Mouse (Mus musculus) lung, embryonic 14.5 days (tissue): ENCODE data around the gene Inka2. TPM values are rescaled to one million over a fixed set of nuclear protein-coding genes. Genes with fewer than 3 reads are reported as not detected.

Experiments
- ATAC-seq: fragments of 200-750 bp; cut with Nextera tagmentation; 2 replicates; pipeline ENCODE4 v1.8.0; 2017; ENCODE audit warnings: mild to moderate bottlenecking, moderate TSS enrichment, moderate library complexity; ENCODE audit not compliant: insufficient read depth
- DNase-seq: peaks from one replicate; pipeline ENCODE4 v3.0.0-alpha.2; 2015
- H3K27ac ChIP-seq: fragments of 300-500 bp; sonication (generic); 2 replicates; pipeline ENCODE4 v1.5.1; 2014; ENCODE audit warnings: low read depth, mild to moderate bottlenecking, moderate library complexity
- H3K27me3 ChIP-seq: fragments of 300-500 bp; sonication (generic); 2 replicates; pipeline ENCODE4 v1.6.1; 2014; ENCODE audit warnings: low read length, control low read depth; ENCODE audit not compliant: insufficient read depth
- H3K36me3 ChIP-seq: fragments of 300-500 bp; sonication (generic); 2 replicates; pipeline ENCODE4 v1.6.1; 2014; ENCODE audit warnings: control low read depth; ENCODE audit not compliant: insufficient read depth
- H3K4me1 ChIP-seq: fragments of 300-500 bp; sonication (generic); 2 replicates; pipeline ENCODE4 v1.6.1; 2014; ENCODE audit warnings: antibody characterized with exemption, control low read depth; ENCODE audit not compliant: insufficient read depth
- H3K4me2 ChIP-seq: fragments of 300-500 bp; sonication (generic); 2 replicates; pipeline ENCODE4 v1.6.1; 2014; ENCODE audit warnings: mild to moderate bottlenecking
- H3K4me3 ChIP-seq: fragments of 300-500 bp; sonication (generic); 2 replicates; pipeline ENCODE4 v1.5.1; 2014; ENCODE audit warnings: low read depth, low read length
- H3K9ac ChIP-seq: fragments of 300-500 bp; sonication (generic); 2 replicates; pipeline ENCODE4 v1.6.1; 2014
- H3K9me3 ChIP-seq: fragments of 300-500 bp; sonication (generic); 2 replicates; pipeline ENCODE4 v1.6.1; 2016; ENCODE audit warnings: low read depth, low read length, control low read depth
- CTCF ChIP-seq: IDR thresholded peaks from 2 replicates; pipeline ENCODE4 v1.5.1; 2016; ENCODE audit warnings: antibody characterized with exemption, low read depth
- WGBS: fragments of 180-500 bp; shearing (Covaris S2); extraction: QIAGEN DNeasy Blood & Tissue Kit; methylation state at CpG from one replicate; pipeline ENCODE4 v1.1.7; 2014; 5-methylcytosine and 5-hydroxymethylcytosine counted together
- polyA plus RNA-seq: library from polyadenylated mRNA; unstranded; fragments of >200 nt; fragmentation: Nextera tagmentation; extraction: Ambion mirVana; gene quantifications from 2 replicates; pipeline ENCODE4 v1.2.1, GENCODE M21; 2014

The Inka2 gene
- polyA plus RNA-seq, 1 experiment from 2014 or later = 1.2 TPM

DNA sequence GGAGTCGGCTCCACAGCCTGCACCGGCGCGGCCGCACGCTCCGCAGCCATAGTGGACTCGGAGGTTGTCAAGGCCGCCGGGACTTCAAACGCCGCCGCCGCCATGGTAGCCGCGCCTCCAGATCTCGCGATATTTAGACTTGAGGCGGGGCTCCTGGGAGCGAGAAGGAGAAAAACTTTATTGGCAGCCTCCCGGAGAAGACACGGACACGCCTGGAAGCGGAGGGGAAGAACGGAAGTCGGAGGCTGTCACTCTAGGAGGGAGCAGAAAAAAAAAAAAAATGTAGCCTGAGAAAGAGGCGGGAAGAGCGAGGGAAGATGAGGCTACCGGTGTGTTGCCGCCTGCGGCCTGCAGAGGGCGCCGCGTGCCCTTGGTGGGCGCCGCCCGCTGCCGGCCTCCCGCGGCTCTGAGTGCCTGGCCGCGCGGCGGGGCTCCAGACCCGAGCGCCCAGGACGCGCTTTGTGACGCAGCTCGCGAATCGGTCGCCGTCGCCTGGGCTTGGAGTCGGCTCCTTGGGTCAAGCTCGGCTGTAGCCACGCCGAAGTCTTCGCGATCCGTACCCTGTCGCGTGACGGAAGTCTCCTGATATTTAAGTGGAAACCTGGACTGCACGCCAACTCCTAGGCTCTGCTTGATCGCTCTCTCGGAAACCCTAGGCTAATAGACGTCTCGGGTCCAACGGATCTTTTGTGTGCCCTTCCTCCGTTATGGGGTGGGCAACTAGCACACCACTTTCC is 16.9 kb upstream of the Inka2 start, which contains the start of gene Ddx20:
Gene Ddx20, minus strand, starts transcription at position 251 of the 737 bp plus-strand sequence.
- Histone ChIP-seq H3K27ac (peak within 1 kb of the TSS; percentile 75), H3K36me3 (peaks cover 17% of the 10 kb centered on the region), H3K27me3 (no peaks in the 10 kb centered on the region), H3K9ac (peak within 1 kb of the TSS; percentile 88), H3K4me1 (no peaks in the 10 kb centered on the region), H3K4me2 (peak within 1 kb of the TSS; percentile 76), H3K9me3 (no peaks in the 10 kb centered on the region), H3K4me3 (peak within 1 kb of the TSS; percentile 98)
- ATAC-seq (peak; percentile 97), DNase-seq (peak; percentile 100)
- WGBS = under 1% methylated on average over 72 of the region's 72 CpGs
- peak; percentile 71 for TF ChIP-seq CTCF

DNA sequence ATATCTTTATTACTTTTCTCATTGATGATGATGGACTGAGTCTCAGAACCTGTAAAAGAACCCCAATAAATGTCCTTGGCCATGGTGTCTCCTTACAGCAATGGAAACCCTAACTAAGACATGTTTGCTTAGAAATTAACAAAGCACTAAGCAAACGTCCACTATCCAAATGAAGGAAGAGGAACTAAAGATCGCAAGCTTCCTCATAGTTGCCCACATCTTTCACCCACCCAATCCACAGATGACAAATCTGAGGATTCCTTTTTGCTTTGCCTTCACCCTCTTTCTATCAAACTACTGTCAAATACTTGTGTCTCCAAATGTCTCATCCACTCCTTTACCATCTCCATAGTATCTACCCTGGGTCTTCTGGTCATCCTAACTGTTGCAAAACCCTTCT is 15.9 kb upstream of the Inka2 start:
- no peak for TF ChIP-seq CTCF
- H3K9ac ChIP-seq = no peak overlapping the region
- H3K4me3 ChIP-seq = no peak overlapping the region
- ATAC-seq (no peak), DNase-seq (no peak)
- no peaks in the 10 kb centered on the region; the same call in 1 of the 2 replicates for H3K27me3 ChIP-seq
- H3K27ac ChIP-seq = no peak overlapping the region
- H3K9me3 ChIP-seq = no peaks in the 10 kb centered on the region
- no peaks in the 10 kb centered on the region for H3K4me1 ChIP-seq
- no peak overlapping the region for H3K4me2 ChIP-seq
- WGBS = 80% methylated on average over 2 of the region's 2 CpGs
- peaks cover 6% of the 10 kb centered on the region; the same call in 1 of the 2 replicates for H3K36me3 ChIP-seq

DNA sequence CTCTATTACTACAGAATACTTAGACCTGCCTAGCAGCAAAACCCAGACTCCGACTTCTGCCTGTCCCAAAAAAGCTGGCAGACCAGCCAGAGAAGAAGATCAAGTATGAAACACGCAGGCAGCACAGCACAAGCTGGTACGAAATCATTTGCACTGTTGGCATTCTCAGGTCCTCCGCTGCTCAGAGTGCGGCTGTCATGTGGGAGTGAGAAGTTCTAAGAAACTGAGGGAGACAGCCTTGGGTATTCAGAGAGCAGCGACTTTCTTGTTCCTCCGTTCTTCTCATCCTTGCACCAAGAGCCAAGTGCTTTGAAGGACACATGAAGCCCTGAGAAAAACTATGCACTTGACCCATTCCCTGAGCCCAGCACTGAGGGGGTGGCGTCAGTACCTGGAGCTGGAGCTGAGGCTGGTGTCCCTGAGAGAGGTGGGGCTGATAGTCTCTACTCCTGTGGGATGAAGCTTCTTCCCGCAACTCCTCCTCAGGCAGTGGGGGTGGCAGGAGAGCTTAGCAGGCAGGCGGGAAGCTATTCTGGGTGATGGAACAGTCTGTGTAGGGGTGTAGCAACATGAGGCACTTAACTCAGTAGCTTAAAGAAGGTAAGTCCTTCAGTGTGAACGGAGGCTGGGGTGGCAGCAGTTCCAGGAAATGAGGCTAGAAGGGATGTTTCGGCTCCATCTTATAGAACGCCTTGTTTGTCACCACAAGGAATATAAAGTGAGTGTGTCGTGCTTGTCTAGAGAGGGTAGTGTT is 10.9 kb upstream of the Inka2 start:
- DNase-seq (no peak), ATAC-seq (no peak)
- 58% methylated on average over 14 of the region's 14 CpGs for whole genome bisulfite sequencing
- Histone ChIP-seq H3K9me3 (no peaks in the 10 kb centered on the region), H3K27me3 (no peaks in the 10 kb centered on the region; the same call in 1 of the 2 replicates), H3K27ac (no peak overlapping the region), H3K4me3 (no peak overlapping the region), H3K36me3 (no peaks in the 10 kb centered on the region), H3K9ac (no peak overlapping the region), H3K4me1 (0 out of 2 replicates have a peak, but pooled peaks cover 4% of the 10 kb centered on the region), H3K4me2 (no peak overlapping the region)
- TF ChIP-seq CTCF = no peak

DNA sequence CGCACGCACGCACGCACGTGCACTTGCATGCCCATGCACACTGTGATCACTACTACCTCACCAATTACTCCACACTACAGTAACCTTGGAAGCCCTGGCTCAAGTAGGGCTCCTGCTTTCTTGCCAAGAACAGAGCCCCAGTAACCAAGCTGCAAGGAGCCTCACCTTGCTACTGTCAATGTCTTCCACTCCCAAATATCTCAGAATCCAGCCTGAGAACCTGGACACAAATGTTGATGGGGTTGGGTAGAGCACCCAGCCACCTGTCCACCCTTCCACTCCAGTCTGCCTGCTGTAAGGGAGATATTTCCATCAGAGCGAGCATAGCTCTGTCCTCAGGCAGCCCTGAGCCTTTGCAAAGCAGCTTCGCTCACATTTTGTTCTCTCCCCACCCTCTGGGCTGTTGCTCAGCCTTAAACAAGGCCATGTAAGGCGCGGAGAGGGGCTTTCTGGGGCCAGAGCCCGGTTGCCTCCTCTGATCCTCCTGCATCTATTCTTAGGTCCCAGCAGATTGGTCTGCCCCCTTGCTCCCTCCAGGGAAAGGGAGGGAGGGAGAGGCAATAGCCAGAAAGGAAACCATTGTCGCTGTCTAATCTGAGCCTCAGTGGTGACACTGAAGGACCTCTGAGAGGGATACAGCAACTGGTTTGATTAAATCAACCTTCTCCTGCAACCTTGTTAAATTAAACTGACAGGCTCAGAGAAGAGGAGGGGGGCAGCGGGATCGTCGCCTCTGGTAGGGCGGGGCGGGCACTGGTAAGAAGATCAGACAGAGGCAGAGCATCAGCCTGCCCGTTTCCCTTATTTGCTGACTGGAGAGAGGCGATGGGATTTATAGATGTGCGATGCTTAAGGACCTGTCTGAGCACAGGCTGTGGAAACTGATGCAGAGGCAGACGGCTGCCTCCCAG is 8.7 kb upstream of the Inka2 start:
- peak overlapping the region; percentile 35; the same call in 1 of the 2 replicates for H3K4me2 ChIP-seq
- no peaks in the 10 kb centered on the region for H3K9me3 ChIP-seq
- ATAC-seq (peak; percentile 36; the same call in 1 of the 2 replicates), DNase-seq (peak; percentile 33)
- no peaks in the 10 kb centered on the region for H3K36me3 ChIP-seq
- no peak for TF ChIP-seq CTCF
- H3K4me3 ChIP-seq = no peak overlapping the region
- H3K9ac ChIP-seq = no peak overlapping the region
- no peaks in the 10 kb centered on the region; the same call in 1 of the 2 replicates for H3K27me3 ChIP-seq
- peak overlapping the region; percentile 44; the same call in 1 of the 2 replicates for H3K27ac ChIP-seq
- 29% methylated on average over 20 of the region's 20 CpGs for WGBS
- H3K4me1 ChIP-seq = 0 out of 2 replicates have a peak, but pooled peaks cover 4% of the 10 kb centered on the region

- TF ChIP-seq CTCF = no peak
- peak overlapping the region; percentile 9; the same call in 1 of the 2 replicates for H3K27ac ChIP-seq
- H3K27me3 ChIP-seq = no peaks in the 10 kb centered on the region; the same call in 1 of the 2 replicates
- H3K9ac ChIP-seq = no peak overlapping the region
- DNase-seq (no peak), ATAC-seq (no peak)
- no peak overlapping the region for H3K4me3 ChIP-seq
- no peaks in the 10 kb centered on the region for H3K9me3 ChIP-seq
- WGBS = 59% methylated on average over 17 of the region's 17 CpGs
- peaks cover 8% of the 10 kb centered on the region for H3K4me1 ChIP-seq
- H3K36me3 ChIP-seq = no peaks in the 10 kb centered on the region
- no peak overlapping the region; the same call in 1 of the 2 replicates for H3K4me2 ChIP-seq
Observed at GRCm38 (mm10) chr3:105696387-105697147, 7.8 kb upstream of the Inka2 start.

- Histone ChIP-seq H3K36me3 (no peaks in the 10 kb centered on the region), H3K27ac (no peak overlapping the region), H3K4me1 (peaks cover 10% of the 10 kb centered on the region), H3K9me3 (no peaks in the 10 kb centered on the region), H3K4me3 (no peak overlapping the region), H3K9ac (no peak overlapping the region), H3K27me3 (no peaks in the 10 kb centered on the region; the same call in 1 of the 2 replicates), H3K4me2 (no peak overlapping the region)
- 75% methylated on average over 5 of the region's 5 CpGs for WGBS
- TF ChIP-seq CTCF = no peak
- no peak for DNase-seq
- ATAC-seq = no peak
Observed at GRCm38 (mm10) chr3:105697148-105697441, 7.3 kb upstream of the Inka2 start.
